Mouse (Mus musculus): ENCODE measurements around the gene Hdac4.

Gene Hdac4

DNA sequence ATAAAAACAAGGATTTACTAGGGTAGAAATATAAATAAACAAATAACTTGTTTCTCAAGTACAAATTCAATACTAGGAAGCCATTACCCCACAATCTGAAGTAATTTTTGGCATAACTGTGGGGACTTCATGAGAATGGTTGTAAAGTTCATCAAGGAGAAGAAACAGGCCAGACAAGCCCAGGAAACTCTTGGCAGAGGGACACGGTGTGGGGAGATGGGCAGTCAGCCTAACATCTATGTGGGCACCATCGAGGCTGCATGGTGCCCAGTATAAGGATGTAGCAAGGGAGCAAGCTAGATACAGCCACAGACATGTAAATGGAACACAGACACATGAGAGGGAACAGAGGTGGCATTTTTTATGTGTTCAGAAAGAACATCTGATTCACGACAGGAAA, 171.6 kb downstream of the Hdac4 start:
- DNase-seq (ENCODE audit: low spot score) = no peak

DNA sequence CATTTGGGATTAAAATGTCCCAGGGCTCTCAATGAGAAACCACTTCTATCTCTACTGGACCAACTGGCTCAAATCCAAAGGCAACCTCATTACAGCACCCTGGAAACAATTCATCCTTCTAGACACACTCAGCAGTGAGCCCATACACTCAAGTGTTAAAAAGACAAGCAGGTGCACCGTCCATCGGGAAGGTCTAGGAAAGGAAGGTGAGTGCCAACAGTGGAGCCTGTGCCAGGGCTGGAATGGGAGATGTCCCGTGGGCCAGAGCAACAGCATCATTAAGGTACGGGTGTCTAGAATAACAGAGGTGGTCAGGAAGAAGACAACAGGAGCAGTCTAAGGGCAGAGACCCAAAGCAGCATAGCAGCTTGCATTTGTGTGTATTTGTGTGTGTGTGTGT, 173.5 kb downstream of the Hdac4 start:
- no peak for DNase-seq (ENCODE audit: low spot score)

DNA sequence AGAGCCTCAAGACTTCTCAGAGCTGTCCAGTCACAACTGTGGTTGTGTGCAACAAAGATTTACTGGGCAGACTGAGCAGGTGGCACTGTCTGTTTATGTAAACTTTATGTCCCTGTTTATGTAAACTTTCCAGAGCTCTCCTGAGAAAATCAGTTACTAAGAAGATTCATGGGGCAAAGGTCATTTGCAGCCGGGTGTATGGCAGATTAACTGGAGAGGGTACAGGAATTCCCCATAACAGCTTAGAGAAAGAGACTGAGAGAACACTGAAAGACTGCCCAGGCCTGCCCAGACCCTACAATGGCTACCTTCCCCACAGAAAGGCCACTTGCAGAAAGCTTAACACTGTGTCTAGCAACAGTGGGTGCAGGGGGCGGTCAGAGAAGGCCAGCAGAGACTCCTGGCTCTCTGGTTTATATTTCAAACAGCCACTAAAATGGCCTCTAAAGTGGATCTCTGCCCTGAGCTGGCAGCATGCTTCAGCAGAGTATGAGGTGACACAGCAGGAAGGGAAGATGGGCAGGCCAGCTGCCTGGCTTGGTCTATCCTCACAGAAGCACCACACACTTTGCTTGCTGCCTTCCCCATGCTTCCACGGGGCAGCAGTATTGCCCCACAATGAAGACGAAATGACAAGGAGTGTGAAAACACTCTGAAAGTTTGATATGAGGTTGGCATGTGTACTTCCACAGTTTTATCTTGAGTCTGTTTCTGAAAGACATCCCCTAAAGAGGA, 179.4 kb downstream of the Hdac4 start:
- DNase-seq (ENCODE audit: low spot score) = no peak

DNA sequence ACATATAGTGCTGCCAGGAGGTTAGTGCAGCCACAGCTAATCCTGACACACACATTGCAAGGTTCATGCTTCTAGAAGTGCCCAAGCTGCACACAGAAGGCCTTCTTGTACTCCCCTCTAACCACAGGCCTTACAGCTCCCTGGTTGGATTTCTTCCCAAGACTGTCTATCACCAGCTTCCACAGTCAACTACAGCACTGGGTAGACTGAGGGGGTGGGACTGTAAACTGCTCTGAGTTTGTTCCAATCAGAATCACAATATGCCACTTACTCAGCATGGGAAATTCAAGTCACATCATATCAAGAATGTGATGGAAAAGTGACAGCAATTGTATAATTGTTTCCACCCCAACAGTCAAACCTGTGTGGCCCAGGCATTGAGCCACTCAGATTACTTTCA, 180.2 kb downstream of the Hdac4 start:
- DNase-seq (ENCODE audit: low spot score) = no peak

DNA sequence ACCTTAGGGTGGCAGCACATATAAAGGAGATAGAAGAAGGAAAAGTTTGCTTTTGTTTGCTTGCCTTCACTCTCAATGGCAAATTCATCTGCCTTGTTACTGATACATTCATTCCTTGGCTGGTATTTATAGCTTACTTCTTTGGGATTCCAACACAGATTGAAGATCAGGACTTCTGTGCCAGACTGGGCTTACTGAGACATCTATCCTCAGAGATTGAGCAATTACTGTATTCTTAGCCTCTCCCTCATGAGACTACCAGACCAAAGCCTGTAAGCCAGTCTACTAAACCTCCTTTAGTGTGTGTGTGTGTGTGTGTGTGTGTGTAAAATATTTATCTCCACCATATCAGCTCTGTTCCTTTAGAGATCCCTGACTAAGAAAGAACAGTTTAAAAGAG, 181.0 kb downstream of the Hdac4 start:
- no peak for DNase-seq (ENCODE audit: low spot score)

DNA sequence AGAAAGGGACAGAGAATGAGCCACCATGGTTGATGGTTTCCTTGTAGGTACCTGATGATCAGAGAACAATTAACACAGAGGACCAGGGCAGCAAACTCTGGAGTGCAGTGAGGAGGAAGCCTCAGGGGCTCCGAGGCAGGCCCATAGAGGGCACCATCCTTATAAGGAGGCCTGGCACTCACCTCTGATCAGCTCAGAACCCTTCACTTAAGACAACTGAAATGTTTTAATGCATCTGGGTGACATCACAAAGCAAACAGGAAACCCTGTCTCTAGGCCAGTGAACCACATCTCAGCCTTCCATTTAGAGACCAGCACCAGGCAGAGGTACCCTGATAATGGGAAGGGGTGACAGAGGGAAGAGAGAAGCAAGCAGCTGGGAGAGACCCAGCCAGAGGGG, 188.8 kb downstream of the Hdac4 start:
- no peak for DNase-seq (ENCODE audit: low spot score)

DNA sequence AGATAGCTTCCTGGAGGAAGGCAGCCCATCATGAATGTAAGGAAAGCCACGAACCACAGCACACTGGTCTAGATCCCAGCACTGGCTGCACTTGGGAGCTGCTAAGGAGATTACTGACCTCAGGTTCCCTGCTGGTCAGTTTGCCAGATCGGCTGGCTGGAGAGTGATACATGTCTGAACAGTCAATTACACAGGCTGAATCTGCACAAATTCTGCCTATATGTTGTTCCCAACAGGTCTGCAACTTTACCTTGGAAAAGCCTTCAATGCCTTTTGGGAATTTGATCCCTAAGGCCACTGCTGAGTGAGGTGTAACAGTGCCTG, 189.9 kb downstream of the Hdac4 start:
- DNase-seq (ENCODE audit: low spot score) = no peak

DNA sequence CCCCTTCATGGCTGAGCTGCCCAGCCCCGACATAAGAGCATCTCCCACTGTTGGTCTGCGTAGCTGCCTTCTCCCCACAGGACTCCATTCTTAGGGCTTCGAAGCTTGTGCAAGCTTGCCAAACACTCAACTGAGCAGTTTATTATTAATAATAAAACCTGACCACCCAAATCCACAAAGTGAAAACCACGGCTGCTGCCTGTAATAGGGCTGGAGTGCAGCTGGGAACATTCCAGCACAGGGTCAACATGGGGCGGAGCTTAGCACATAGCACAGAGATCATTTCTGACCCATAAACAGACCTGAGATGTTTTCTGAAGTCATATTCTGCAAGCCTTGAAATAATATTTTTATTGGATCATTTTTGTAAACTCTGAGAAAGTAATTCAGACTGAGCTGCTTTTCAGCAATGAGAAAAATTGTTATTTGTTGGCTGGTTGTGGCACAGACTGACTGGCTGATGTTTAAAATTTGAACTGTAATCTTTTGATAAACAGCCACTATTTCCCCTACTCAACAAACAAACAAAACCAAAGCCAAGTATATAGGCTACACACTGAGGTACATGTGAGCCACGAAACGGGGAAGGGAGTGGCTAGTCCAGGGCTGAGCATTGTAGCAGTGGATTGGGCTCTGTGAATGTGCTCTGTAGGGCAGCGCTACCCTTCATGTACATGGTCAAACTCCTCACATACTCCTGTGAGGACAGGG, 190.4 kb downstream of the Hdac4 start:
- DNase-seq (ENCODE audit: low spot score) = peak; percentile 25

DNA sequence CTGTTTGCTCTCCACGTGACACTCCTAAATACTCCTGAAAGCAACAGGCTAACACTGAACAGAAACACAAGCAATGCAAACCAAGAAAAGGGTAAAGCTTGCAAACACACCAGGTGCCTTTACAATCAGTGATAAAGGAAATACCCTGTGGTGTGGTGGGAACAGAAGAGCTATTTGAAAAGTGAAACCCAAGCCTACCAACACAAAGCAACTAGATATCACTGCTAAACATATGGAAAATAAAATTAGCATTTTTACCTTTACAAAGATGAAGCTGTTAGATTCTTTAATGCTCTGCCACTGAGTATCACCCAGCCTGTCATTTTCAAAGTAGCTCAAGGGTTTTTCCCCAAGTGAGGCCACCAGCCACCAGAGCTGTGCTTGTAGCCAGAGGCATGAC, 191.4 kb downstream of the Hdac4 start:
- no peak for DNase-seq (ENCODE audit: low spot score)

DNA sequence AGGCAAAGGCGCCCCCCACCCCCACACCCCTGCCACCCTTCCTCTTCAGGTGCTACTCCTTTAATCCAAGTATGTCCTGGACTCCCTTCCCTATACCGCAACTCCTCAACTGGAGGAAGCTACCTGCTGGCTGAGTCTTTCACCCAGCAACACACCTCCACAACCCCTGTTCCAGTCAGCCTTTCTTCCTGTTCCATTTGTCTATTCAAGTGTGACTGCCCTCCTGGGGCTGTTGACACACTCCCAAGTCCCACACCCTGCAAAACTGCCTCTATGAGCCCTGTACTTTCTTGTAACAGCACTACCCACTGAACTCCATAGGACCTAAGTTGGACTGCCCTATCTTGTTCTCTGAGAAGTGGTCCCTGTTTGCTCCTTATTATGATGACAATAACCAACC, 195.3 kb downstream of the Hdac4 start:
- DNase-seq (ENCODE audit: low spot score) = no peak

DNA sequence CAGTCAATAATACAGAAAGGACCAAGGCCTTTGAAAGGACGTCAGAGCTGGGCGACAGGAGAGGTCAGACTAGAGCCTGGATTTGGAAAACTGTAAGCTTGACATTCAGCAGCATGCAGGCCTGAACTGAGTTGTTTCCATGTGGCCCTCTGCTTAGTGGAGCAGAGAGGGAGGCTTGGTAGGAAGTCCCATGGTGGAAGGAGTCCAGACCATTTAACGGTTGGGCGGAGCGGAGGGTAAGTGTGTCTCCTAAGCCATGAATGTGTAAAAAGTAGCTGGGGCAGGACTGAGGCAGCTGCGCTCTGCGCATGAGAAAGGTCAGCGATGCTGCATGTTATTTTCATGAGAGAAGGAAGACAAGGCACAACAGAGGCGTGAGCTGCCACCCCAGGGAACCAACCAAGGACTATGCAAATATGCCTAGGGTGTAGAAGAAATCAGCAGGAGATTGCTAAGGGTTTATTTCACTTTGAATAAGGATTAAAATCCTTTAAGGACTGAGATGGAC, 201.8 kb downstream of the Hdac4 start:
- DNase-seq (ENCODE audit: low spot score) = no peak

DNA sequence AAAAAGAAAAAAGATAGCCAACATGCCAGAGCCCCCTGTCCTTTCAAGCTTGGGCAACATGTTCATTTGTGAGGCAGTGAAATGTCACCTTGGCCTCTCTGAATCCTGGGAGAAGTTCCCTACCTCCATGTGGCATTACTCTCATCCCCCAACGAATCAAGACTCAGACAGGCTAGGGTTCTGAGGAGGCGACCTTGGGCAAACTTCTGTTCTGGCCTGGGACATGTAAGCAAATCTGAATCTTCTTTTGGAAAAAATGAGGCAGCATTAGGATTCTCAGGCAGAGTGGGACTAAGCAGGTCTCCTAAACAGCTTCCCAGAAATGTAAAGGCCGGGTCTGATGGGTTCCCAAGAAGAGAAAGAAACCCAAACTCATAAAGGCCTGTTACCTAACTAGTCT, 202.8 kb downstream of the Hdac4 start:
- no peak for DNase-seq (ENCODE audit: low spot score)

DNA sequence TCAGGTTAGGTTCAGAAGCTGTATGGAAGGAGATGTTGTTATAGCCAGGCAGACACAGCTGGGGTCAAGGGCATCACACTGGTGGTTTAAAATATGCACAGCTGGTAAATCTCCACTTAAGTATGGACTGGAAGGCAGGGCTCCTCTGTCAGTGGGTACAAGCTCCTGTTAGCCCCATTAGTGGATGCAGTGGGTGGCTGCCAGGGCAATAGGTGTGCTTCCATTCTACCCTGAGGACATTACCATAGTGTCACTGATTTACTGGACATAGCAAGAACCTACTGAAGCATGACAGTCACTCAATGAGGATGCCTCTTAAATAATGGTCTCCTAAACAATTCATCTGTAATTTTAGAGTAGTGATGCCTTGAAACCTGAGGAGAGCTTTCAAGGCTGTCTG, 203.9 kb downstream of the Hdac4 start:
- no peak for DNase-seq (ENCODE audit: low spot score)

DNA sequence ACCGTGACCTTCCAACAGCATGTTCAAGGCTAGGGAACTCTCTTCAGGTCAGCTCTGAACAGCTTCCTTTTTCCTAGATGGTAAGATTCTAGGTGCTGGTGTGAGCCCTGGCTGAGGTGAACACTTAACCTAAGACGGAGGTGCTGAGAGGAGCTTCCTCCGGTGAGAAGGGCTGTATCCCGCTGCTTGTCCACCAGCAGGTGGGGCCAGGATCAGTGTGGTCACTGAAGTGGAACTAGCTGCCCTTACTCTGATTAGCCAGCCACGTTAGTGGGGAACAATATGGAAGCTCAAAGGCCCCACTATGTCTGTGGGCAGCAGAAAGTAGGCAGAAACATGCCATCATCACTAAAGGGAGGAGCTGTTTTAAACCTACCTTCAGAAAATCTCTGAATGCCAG, 204.6 kb downstream of the Hdac4 start:
- DNase-seq (ENCODE audit: low spot score) = no peak

DNA sequence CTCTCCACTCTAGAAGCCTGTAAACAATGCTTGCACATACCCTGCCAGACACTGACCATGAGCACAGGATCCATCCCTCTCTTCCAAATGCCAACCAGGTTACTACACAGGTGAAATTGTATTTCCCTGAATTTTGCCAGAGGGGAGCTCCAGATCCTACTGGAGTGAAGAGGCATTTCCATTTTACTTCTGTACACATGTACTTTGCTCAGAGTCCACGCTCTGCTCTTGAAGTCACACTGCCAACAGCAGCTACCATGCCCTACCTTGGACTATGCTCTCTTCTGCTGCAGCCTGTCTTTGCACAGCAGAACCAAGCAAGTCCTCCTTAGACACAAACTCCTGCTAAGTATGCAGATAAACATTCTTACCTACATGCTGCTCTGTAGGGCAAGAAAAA, 206.6 kb downstream of the Hdac4 start:
- no peak for DNase-seq (ENCODE audit: low spot score)

DNA sequence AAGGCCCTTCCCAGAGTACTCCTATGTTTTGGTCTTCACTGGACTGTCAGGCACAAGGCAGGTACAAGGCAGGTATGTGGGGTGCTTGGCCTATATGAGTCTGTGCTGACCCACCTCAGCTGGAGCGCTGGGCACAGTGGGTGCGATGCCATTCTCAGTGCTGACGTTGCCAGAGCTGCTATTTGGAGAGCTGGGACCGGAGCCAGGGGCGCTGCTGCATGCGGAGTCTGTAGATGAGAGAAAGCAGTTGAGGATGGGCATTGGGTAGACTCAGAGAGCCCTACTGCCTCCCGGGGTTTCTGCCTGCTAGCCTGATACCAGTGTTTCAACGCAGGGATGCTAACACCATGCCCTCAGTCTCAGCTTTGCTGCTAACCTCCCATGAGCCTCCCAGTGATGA, 208.1 kb downstream of the Hdac4 start:
- no peak for DNase-seq (ENCODE audit: low spot score)

DNA sequence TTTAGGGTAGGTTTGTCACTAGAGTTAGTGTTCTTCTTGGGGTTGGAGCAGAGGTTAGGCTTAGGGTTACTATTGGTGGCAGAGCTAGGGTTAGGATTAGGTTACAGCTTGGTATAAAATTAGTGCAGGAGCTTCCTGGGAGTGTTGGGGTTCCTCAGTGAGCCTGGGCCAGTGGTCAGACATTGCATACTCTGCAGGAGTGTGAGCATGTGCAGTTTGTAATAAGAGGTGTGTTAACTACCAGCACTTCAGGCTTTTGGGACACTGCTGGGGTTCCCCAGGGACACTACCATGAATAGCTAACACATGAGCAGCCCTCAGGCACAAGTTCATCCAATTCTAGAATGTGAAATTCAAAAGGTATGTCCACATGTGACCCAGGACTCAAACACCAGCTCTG, 209.7 kb downstream of the Hdac4 start:
- no peak for DNase-seq (ENCODE audit: low spot score)

DNA sequence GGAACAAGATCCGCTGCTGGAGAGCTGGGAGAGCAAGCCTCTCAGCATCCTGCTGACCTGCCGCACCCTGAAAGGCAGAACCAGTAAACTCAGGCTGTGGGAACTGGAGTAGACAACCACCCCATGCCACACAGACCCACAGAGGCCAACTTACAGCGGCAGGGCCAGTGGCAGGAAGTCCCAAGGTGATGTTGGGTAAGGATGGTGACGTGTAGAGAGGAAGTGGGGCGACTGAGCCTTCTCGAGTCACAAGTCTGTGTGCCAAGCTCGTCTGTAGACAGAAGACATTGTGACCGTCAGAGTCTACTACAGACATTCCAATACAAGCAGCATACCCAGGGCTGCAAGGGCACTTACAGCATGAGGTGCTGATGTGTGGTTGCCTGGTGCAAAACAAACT, 211.0 kb downstream of the Hdac4 start:
- DNase-seq (ENCODE audit: low spot score) = no peak

DNA sequence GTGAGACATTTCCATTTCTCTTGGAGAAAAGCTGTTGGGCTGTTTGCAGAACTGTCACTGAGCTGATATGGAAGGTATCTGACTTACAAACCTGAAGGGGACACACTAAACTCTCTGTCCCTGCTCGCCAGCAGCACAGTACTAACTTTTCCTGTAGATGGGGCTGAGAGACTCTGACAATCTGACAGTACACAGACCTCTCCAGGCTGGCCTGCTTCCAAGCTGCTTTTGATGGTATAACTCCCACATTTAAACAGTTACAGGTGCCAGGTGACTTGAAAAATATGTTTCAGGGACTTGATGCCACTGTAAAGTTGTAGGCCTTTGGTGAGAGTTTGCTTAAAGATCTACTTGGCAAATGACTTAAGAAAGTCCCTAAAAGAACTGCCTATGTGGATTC, 214.1 kb downstream of the Hdac4 start:
- no peak for DNase-seq (ENCODE audit: low spot score)

DNA sequence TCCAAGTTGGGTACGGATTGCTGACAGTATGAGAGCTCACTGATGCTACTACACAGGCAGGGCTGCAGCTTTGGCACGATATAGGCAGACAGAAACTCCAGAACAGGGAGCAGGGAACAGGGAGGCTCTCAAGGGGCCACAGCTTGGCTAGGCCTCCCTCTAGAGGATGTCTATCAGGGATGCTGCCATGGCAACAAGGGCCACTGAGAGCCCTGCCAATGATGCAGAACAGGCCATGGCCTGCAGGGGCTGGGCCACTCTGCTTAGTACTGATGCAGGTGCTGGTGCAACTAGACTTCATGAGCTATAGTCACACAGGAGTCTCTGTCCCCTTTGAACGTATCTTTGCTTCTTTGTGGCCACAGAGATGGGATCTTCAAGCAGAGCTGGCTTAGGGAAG, 217.1 kb downstream of the Hdac4 start:
- DNase-seq (ENCODE audit: low spot score) = no peak

DNA sequence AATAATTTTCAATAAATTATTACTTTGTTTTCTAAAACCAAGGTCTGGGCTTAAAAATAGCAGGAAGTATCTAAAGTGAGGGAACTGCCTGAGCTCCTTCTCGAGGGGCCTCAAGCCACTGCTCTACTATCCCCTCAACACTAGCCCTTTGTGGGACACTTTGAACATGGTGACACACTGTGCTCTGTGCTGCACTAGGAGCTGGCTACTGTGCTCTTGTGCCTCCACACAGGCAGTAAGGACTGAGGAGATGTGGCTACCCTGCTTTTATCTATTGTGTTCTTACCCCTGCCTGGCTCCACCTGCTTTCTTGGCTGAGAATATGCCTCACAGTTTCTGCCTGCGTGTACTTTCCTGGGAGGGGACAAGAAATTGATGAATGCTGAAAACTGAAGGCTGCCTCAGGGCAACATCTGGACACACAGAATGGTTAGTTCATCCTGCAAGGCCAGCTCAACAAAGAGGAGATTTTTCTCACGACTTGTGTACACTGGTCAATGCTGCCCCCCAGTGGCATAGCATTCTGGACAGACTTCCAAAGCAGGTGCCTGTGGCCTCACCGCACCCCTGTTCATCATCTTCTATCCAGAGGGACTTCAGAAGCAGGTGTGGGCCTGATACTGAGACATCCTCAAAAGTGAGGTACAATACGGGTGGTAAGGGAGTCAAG, 226.7 kb downstream of the Hdac4 start:
- peak; percentile 74 for DNase-seq (ENCODE audit: low spot score)

DNA sequence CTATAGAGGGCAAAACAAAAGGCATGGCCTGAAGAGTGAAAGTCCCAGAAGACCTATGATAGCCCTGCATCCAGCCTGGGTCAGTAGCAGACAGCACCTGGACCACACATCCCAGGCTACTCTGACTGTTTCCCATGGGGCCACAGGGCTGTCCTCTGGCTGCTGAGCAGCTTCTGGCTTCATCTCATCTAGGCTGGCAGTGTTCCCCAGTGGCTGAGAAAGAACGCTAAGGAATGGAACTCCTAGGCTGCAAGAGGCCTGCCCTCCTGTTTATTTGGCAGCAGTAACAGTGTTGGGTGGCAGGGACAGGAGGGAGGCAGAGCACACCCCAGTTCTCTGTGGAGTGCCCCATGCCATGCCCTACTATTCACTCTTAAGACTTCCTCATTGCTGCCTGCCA, 228.5 kb downstream of the Hdac4 start:
- peak; percentile 13 for DNase-seq (ENCODE audit: low spot score)

All from urinary bladder, postnatal 14 days (tissue).